Mouse (Mus musculus) heart, embryonic 14.5 days (tissue): ENCODE measurements around the gene Bad. TPM values are rescaled to one million over a fixed set of nuclear protein-coding genes. Genes with fewer than 3 reads are reported as not detected.

Experiments
- ATAC-seq: fragments of 200-750 bp; cut with Nextera tagmentation; 2 replicates; pipeline ENCODE4 v1.8.0; 2017; ENCODE audit warnings: low read depth, moderate TSS enrichment; ENCODE audit not compliant: insufficient number of reproducible peaks, insufficient read depth, low FRiP score
- H3K27ac ChIP-seq, 2 experiments: fragments of 200-500 bp in 1 of 2; fragments of 300-500 bp in 1 of 2; sonication (generic) in 1 of 2; replicated peaks in 1 of 2; 2 replicates each; pipeline ENCODE4 v1.5.1; 2012 to 2014; ENCODE audit warnings: low read depth in 2 of 2, low read length in 2 of 2, control low read depth in 1 of 2, mild to moderate bottlenecking in 1 of 2, mixed read lengths in 1 of 2; ENCODE audit not compliant: control insufficient read depth in 1 of 2, insufficient read depth in 1 of 2
- H3K27me3 ChIP-seq: fragments of 300-500 bp; sonication (generic); 2 replicates; pipeline ENCODE4 v1.6.1; 2014; ENCODE audit warnings: mild to moderate bottlenecking, low read length, control low read depth; ENCODE audit not compliant: control insufficient read depth, insufficient read depth
- H3K36me3 ChIP-seq: fragments of 300-500 bp; sonication (generic); 2 replicates; pipeline ENCODE4 v1.6.1; 2014; ENCODE audit warnings: mild to moderate bottlenecking, control low read depth, low read length, mixed read lengths; ENCODE audit not compliant: control insufficient read depth, insufficient read depth
- H3K4me1 ChIP-seq, 2 experiments: fragments of 200-500 bp in 1 of 2; fragments of 300-500 bp in 1 of 2; sonication (generic) in 1 of 2; 2 replicates each; pipeline ENCODE4 v1.6.1; 2012 to 2014; ENCODE audit warnings: low read length in 2 of 2, control low read depth in 1 of 2, mixed read lengths in 1 of 2; ENCODE audit not compliant: control insufficient read depth in 2 of 2, insufficient read depth in 2 of 2
- H3K4me2 ChIP-seq: fragments of 300-500 bp; sonication (generic); 2 replicates; pipeline ENCODE4 v1.6.1; 2014; ENCODE audit warnings: mild to moderate bottlenecking, low read length
- H3K4me3 ChIP-seq, 2 experiments: fragments of 200-500 bp in 1 of 2; fragments of 300-500 bp in 1 of 2; sonication (generic) in 1 of 2; 2 replicates each; pipeline ENCODE4 v1.5.1; 2012 to 2014; ENCODE audit warnings: low read length in 2 of 2, mild to moderate bottlenecking in 2 of 2, control low read depth in 1 of 2, low read depth in 1 of 2, moderate library complexity in 1 of 2; ENCODE audit not compliant: control insufficient read depth in 1 of 2, insufficient read depth in 1 of 2
- H3K9ac ChIP-seq: fragments of 300-500 bp; sonication (generic); 2 replicates; pipeline ENCODE4 v1.6.1; 2014; ENCODE audit warnings: mild to moderate bottlenecking, low read length
- H3K9me3 ChIP-seq: fragments of 300-500 bp; sonication (generic); 2 replicates; pipeline ENCODE4 v1.6.1; 2016; ENCODE audit warnings: low read length, control low read depth; ENCODE audit not compliant: control insufficient read depth
- WGBS: fragments of 180-500 bp; shearing (Covaris S2); extraction: QIAGEN DNeasy Blood & Tissue Kit; methylation state at CpG from one replicate; pipeline ENCODE4 v1.1.7; 2014; 5-methylcytosine and 5-hydroxymethylcytosine counted together
- polyA plus RNA-seq: library from polyadenylated mRNA; unstranded; fragments of >200 nt; fragmentation: Nextera tagmentation; extraction: Ambion mirVana; gene quantifications from 2 replicates; pipeline ENCODE4 v1.2.1, GENCODE M21; 2014

Bad gene
- polyA plus RNA-seq, 1 experiment from 2014 or later = 58.0 TPM

DNA sequence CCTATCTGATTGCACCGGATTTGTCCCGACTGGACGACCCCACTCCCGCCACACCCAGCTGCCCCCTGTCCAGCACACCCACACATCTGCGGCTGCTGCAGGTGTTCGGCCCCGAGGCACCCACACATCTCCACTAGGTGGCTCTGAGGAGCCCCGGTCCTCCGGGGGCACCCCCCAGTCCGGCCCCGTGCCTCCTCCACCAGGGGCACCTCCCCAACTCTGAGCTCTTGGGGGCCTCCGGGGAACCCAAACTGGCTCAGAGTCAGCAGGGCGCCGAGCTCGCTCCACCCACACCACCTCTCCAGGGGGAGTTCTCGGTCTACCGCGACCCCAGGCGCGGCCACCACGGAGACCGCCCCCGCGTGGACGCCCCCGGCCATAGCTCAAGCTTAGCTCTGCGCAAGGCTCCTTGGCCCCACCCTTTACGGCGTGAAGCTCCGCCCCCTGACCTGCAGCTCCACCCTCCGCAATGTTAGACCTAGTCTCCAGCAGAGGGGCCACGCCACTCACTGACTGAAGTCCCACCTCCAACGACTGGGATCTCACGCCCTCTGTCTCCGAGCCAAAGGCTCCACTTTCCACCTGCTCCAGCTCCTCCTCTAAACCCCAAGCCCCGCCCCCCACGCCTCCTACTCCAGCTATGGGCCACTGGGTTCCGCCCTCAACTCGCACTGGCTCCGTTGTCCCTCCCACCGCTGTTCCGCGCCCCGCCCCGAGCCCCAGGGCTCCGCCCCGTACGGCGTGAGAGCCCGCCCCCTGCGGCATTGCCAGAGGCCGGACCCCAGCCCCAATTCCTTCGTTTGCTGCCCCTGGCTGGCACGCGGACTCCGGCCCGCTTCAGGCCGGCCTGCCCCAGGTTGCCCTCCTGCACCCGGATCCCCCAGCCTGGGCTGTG lies 38.1 kb downstream of the Bad start:
- Histone ChIP-seq H3K9ac (peak overlapping the region; percentile 85), H3K27me3 (no peaks in the 10 kb centered on the region), H3K4me1 (peaks cover 18 to 38% of the 10 kb centered on the region in 2 experiments; a peak in 3 of 4 replicates), H3K4me2 (peak overlapping the region; percentile 71), H3K36me3 (peaks cover 58% of the 10 kb centered on the region), H3K27ac (peak overlapping the region; percentile 86 to 97), H3K9me3 (no peaks in the 10 kb centered on the region), H3K4me3 (peak overlapping the region; percentile 75 to 80)
- WGBS = under 1% methylated on average over 58 of the region's 59 CpGs
- peak; percentile 92 for ATAC-seq

DNA sequence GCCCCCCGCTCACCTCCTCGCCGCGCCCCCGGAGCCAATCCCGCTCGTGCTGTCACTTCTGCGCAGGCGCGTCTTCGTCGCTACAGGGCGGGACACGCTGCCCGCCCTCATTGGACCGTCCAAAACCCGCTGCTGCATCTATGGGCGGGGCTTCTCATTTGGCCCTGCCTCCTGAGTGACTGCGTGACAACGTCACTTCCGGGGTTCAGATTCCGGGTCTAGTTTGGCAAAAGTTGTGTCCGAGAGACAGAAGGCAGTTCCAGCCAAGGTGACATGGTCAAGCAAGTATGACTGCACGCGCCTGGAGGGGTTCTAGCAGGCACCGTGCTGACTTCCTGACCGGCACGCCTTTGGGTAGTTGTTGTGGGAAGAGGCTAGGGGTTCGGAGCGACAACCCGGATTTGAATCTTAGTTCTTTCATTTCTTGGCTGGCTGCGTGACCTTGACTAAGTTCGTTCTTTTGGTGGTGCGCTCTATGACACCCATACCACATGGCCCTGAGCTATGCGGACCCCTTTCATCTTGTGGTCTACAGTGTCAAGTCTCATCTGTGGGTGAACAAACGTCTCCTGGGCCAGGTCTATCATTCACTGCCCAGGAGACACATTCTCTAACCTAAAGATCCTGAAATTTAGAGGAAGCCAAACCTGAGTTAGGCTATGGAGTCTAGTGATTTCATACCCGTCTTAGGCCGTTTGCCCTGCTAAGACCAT lies 38.9 kb downstream of the Bad start, which contains the start of gene Fkbp2:
Fkbp2 (minus strand) TSS at position 121 of the 713 bp plus-strand sequence.
- H3K27ac ChIP-seq = peak within 1 kb of the TSS; percentile 97 to 99
- H3K4me1 ChIP-seq = peaks cover 18 to 38% of the 10 kb centered on the region in 2 experiments; a peak in 3 of 4 replicates
- no peaks in the 10 kb centered on the region for H3K27me3 ChIP-seq
- peak within 1 kb of the TSS; percentile 75 to 80 for H3K4me3 ChIP-seq
- no peaks in the 10 kb centered on the region for H3K9me3 ChIP-seq
- peak within 1 kb of the TSS; percentile 85 for H3K9ac ChIP-seq
- H3K4me2 ChIP-seq = peak within 1 kb of the TSS; percentile 71
- peaks cover 66% of the 10 kb centered on the region for H3K36me3 ChIP-seq
- under 1% methylated on average over 38 of the region's 38 CpGs for WGBS
- peak; percentile 88 for ATAC-seq

DNA sequence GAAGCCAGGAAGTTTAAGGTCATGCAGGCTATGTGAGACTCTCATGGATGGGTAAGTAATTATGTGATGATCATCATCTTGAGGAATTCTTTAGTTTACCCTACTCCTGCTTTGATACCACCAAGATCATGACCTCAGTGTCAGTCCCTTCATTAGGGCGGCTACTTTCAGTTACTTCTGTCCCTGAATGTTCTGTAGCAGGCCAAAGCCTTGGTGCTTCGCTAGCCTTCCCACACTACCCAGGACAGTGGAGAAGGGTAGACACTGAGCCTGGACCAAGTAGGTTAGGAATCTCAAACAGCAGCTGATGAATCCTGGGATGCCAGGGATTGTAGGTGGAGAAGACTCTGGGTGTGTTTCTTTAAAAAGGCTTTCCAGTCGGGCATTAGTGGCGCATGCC lies 39.8 kb downstream of the Bad start:
- no peak for ATAC-seq
- H3K27ac ChIP-seq = peak overlapping the region; percentile 14 to 97; a peak in 2 of 4 replicates
- peak overlapping the region; percentile 71 for H3K4me2 ChIP-seq
- H3K4me1 ChIP-seq = peaks cover 23 to 40% of the 10 kb centered on the region in 2 experiments
- 86% methylated on average over 4 of the region's 4 CpGs for WGBS
- H3K9ac ChIP-seq = peak overlapping the region; percentile 85; the same call in 1 of the 2 replicates
- H3K4me3 ChIP-seq = peak overlapping the region in 1 of 2 experiments; percentile 75; a peak in 2 of 4 replicates
- no peaks in the 10 kb centered on the region for H3K27me3 ChIP-seq
- no peaks in the 10 kb centered on the region for H3K9me3 ChIP-seq
- peaks cover 70% of the 10 kb centered on the region for H3K36me3 ChIP-seq

DNA sequence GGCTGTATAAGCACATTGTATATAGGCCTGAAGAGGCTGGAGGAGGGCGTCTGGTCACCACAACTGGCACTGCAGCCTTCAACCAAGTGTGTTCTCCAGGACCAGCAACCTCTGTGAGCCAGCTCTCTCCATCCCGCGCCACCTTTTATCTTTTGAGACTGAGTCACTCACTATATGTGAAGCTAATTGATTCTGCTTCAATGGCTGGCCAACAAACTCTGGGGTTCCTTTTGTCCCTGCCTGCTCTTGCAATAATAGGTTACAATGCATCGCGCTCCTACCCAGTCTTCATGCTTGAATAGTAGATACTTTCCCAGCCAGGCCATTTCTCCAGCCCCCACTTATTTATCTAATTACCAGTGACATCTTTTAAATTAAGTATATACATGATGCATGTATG lies 42.0 kb downstream of the Bad start:
- Histone ChIP-seq H3K4me1 (peaks cover 20 to 31% of the 10 kb centered on the region in 2 experiments), H3K9me3 (no peaks in the 10 kb centered on the region), H3K36me3 (peaks cover 49% of the 10 kb centered on the region), H3K4me3 (no peak overlapping the region), H3K9ac (no peak overlapping the region), H3K27ac (no peak overlapping the region), H3K4me2 (no peak overlapping the region), H3K27me3 (no peaks in the 10 kb centered on the region)
- no peak for ATAC-seq
- 95% methylated on average over 5 of the region's 5 CpGs for WGBS

DNA sequence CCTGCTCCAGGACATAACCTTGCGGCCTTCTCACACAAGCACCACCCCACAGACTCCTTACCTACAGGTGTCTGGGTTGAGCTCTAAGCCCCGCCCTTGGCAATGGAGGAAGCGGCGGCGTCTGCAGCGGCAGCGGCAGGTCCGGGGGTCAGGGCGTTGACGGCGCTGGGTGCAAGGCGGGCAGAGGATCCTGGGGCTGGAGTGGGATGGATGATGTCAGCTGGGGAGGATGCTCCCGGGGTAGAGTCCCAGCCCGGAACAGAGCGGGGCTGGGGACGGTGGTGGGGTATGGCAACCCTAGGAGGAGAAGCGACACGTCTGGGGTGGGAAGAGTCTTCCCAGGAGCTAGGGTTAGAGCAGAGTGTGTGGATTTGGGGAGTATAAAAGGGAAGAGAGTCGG lies 43.6 kb downstream of the Bad start:
- H3K27ac ChIP-seq = no peak overlapping the region
- H3K4me2 ChIP-seq = no peak overlapping the region
- no peaks in the 10 kb centered on the region for H3K27me3 ChIP-seq
- H3K9me3 ChIP-seq = no peaks in the 10 kb centered on the region
- H3K36me3 ChIP-seq = peaks cover 49% of the 10 kb centered on the region
- no peak overlapping the region for H3K4me3 ChIP-seq
- WGBS = 81% methylated on average over 19 of the region's 19 CpGs
- H3K9ac ChIP-seq = 0 out of 2 replicates have a peak overlapping the region, but pooled peaks have one; percentile 90
- ATAC-seq = no peak
- H3K4me1 ChIP-seq = peaks cover 13 to 25% of the 10 kb centered on the region in 2 experiments

DNA sequence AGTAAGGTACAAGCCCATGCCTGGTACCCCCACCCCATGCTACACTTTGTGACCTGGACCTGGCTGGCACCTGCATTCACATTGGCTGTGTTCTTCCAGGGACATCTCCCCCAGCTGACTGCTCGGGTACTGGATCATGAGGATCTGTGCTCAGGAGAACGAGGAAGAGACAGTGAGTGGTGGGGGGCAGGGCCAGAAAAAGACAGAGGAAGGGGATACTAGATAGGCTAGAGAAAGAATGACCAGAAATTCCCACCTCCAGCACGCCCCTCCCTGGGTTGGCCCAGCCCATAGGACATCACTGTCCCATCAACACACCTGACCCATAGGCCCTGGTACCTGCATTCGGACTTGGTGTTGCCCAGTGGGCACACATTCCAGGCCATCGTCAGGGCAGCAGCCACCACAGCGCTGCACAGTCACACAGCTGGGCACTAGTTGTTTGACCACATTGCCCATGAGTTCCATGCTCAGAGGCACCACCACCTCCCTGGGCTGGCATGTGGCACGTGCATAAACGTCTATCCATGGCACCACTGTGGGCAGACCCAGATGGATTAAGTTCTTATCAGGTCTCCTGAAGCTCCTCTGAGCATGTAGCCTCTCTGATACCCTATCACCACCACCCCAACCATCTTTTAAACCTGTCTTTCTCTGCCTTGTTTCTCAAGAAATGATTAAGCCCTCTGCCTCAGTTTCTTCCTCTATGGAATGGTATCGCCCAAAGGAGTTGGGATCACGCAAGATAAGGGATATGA lies 44.5 kb downstream of the Bad start:
- Histone ChIP-seq H3K4me1 (peaks cover 13 to 23% of the 10 kb centered on the region in 2 experiments), H3K9me3 (no peaks in the 10 kb centered on the region), H3K9ac (peak overlapping the region; percentile 90), H3K36me3 (peaks cover 49% of the 10 kb centered on the region), H3K27ac (peak overlapping the region; percentile 91 to 98; a peak in 3 of 4 replicates), H3K27me3 (no peaks in the 10 kb centered on the region), H3K4me2 (peak overlapping the region; percentile 75), H3K4me3 (peak overlapping the region; percentile 69 to 81)
- WGBS = 62% methylated on average over 10 of the region's 10 CpGs
- no peak for ATAC-seq
